Mouse (Mus musculus): ENCODE measurements around the gene H2-Oa. TPM values are rescaled to one million over a fixed set of nuclear protein-coding genes. Genes with fewer than 3 reads are reported as not detected.
A peak's percentile ranks its signal among the peaks of the same experiment; 100 is the strongest.
"Not testable (repeated sequence)": the region's sequence is repeated elsewhere in the genome, so short reads cannot be mapped to it uniquely, and the experiment has no call there.

The H2-Oa gene
- polyA plus RNA-seq, 1 experiment: not detected

DNA sequence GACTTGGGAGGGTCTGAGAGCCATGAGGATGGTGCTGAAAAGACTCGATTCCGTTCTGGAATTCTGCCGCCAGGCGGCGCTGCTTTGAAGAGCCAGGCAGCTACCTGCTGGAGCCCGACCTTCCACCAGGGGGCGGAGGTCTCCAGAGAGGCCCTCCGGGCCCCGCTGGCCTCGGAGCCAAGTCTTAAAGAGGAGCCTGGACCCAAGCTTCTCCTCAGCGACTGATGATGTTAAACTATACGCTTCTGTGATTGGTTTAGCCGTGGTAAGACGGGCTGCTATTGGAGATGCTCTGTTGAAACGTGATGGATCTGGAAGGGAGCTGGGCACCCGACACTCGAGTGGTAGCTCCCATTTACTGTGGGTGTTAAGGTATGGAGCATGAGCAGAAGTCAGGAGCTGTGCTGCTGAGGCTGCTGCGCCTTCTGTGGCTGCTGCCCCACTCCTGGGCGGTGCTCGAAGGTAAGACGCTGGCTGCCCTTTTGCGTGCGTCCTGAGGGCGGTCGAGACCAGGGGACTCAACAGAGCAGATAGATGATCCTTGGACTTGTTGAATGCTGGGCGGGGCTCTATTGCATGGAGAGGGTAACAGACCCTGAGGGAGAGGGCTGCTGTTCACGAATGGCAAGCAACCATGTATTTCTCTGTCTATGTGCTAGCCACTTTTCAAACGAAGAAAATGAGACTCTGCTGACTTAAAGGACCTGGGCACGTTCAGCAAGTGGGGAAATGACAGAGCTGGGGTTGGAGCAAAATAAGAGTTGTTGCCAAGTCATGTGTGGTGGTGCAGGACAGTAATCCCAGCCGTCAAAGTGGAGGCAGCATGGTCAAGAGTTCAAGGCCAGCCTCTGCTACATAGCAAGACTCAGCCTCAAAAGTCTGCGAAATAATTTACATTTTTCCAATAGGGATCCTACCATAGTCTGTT, 43.4 kb downstream of the H2-Oa start:
- H3K27ac ChIP-seq (ENCODE audit: insufficient read depth, low read length): no peak overlapping the region

DNA sequence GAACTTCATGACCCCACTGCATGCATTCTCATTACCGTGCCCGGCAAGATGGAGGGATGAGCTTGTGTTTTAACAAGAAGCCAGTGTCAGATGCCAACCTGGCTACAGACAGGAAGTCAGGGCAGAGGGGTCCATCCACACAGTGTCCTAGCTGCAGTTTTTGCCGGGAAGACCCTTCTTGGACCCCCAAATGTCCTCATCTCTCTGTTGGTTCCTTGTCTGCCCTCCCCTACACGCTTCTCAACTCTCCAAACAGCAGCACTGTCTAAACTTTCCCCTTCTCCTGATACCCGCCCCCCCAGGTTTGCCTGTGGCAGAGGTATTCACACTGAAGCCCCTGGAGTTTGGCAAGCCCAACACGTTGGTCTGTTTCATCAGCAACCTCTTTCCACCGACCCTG, 45.5 kb downstream of the H2-Oa start:
- Histone ChIP-seq H3K4me1 (ENCODE audit: control insufficient read depth, insufficient read depth, low read length) (peaks cover 5% of the 10 kb centered on the region; the same call in 1 of the 2 replicates), H3K4me3 (ENCODE audit: insufficient read depth, low read length) (no peak overlapping the region), H3K27ac (ENCODE audit: insufficient read depth, low read length) (no peak overlapping the region)
- TF ChIP-seq POLR2A (IDR thresholded peaks at IDR 0.05; ENCODE audit: low read depth, low read length) (no peak), CTCF (IDR thresholded peaks at IDR 0.05; ENCODE audit: borderline replicate concordance, insufficient read depth, low read length) (no peak)

More for the DNA sequence above, 43.4 kb downstream of the H2-Oa start:
- Histone ChIP-seq H3K4me1 (ENCODE audit: control insufficient read depth, insufficient read depth, low read length) (peaks cover 5% of the 10 kb centered on the region; the same call in 1 of the 2 replicates), H3K4me3 (ENCODE audit: insufficient read depth, low read length) (peak overlapping the region; percentile 23)
- TF ChIP-seq CTCF (IDR thresholded peaks at IDR 0.05; ENCODE audit: borderline replicate concordance, insufficient read depth, low read length) (peak; percentile 87), POLR2A (IDR thresholded peaks at IDR 0.05; ENCODE audit: low read depth, low read length) (no peak)

DNA sequence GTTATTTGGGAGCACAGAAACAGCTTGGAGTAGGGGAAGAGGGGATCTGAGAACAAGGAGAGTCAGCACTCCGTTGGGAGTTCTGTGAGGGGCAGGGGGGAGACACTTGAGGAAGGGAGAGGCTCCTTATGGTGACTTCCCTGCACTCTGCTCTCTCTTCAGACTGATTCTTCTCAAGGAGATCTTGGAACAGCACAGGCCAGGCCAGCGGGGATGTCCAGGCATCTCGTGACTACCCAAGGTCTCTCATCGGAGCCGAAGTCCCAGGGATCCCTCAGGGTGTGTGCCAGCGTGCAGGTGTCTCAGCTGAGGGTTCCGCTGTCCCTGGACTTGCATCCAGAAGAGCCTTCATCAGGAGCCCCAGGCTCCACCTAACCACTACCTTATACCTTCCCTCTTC, 46.5 kb downstream of the H2-Oa start:
- TF ChIP-seq CTCF (IDR thresholded peaks at IDR 0.05; ENCODE audit: borderline replicate concordance, insufficient read depth, low read length) (no peak), POLR2A (IDR thresholded peaks at IDR 0.05; ENCODE audit: low read depth, low read length) (no peak)
- H3K27ac ChIP-seq (ENCODE audit: insufficient read depth, low read length): no peak overlapping the region
- H3K4me1 ChIP-seq (ENCODE audit: control insufficient read depth, insufficient read depth, low read length): peaks cover 5% of the 10 kb centered on the region; the same call in 1 of the 2 replicates
- no peak overlapping the region for H3K4me3 ChIP-seq (ENCODE audit: insufficient read depth, low read length)

DNA sequence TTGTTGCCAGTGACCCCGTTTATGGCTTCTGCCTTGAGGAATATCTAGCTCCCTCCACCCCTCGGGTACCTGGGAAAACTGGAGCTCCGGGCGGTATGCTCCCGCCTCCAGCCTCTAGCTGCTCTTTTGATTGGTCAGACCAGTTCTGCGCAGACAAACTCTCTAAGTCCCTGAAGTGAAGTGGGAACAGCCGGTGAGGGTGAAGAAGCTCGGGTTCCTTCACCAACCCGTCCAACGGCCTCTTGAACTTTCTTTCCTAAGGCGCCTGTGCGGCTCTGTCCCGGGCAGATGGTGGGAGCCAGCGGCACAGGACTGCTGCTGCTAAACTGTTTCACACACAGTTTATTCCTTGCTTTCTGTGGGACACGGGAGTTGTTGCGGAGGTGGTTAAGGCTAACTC, 47.3 kb downstream of the H2-Oa start:
- TF ChIP-seq POLR2A (IDR thresholded peaks at IDR 0.05; ENCODE audit: low read depth, low read length): no peak
- TF ChIP-seq CTCF (IDR thresholded peaks at IDR 0.05; ENCODE audit: borderline replicate concordance, insufficient read depth, low read length): no peak
- Histone ChIP-seq H3K4me1 (ENCODE audit: control insufficient read depth, insufficient read depth, low read length) (peaks cover 5% of the 10 kb centered on the region; the same call in 1 of the 2 replicates), H3K4me3 (ENCODE audit: insufficient read depth, low read length) (peak overlapping the region; percentile 45), H3K27ac (ENCODE audit: insufficient read depth, low read length) (no peak overlapping the region)

DNA sequence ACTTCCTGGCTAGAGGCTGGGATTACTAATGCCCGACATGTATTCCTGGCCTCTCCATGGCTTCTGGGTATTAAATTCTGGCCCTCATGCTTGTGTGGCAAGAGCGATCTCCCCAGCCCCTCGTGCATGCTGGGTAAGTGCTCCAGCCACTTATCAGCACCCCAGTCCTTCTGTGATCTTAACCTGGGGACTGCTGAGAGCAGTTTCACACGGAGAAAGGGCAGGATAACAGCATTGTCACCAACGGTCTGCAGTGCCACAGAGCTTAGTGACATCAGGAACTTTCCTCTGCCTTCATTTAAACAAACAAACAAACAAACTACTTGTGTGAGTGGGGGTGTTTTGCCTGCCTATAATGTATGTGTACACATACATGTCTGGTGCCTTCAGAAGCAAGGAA, 48.1 kb downstream of the H2-Oa start:
- Histone ChIP-seq H3K4me1 (ENCODE audit: control insufficient read depth, insufficient read depth, low read length) (peaks cover 5% of the 10 kb centered on the region; the same call in 1 of the 2 replicates), H3K4me3 (ENCODE audit: insufficient read depth, low read length) (no peak overlapping the region), H3K27ac (ENCODE audit: insufficient read depth, low read length) (no peak overlapping the region)
- TF ChIP-seq CTCF (IDR thresholded peaks at IDR 0.05; ENCODE audit: borderline replicate concordance, insufficient read depth, low read length) (no peak), POLR2A (IDR thresholded peaks at IDR 0.05; ENCODE audit: low read depth, low read length) (no peak)

DNA sequence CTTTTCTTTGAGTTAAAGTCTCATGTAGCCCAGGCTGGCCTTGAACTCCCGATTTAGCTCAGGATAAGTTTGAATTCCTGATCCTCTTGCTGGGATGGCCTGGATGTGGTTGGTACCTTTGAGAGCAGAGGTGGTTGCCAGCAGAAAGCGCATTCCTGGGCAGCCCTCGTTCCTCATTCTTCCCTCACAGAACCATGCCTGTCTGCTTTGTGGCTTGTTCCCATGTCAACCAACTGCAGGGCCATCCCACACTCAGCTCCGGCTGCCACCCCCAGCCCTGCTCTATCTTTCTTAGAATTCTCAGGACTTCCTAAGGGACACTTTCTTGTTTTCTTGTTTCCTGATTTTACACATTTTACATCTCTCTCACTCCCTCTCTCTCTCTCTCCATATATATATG, 49.3 kb downstream of the H2-Oa start:
- Histone ChIP-seq H3K4me1 (ENCODE audit: control insufficient read depth, insufficient read depth, low read length) (peaks cover 5% of the 10 kb centered on the region; the same call in 1 of the 2 replicates), H3K27ac (ENCODE audit: insufficient read depth, low read length) (no peak overlapping the region), H3K4me3 (ENCODE audit: insufficient read depth, low read length) (no peak overlapping the region)
- no peak for TF ChIP-seq CTCF (IDR thresholded peaks at IDR 0.05; ENCODE audit: borderline replicate concordance, insufficient read depth, low read length)
- no peak for TF ChIP-seq POLR2A (IDR thresholded peaks at IDR 0.05; ENCODE audit: low read depth, low read length)

DNA sequence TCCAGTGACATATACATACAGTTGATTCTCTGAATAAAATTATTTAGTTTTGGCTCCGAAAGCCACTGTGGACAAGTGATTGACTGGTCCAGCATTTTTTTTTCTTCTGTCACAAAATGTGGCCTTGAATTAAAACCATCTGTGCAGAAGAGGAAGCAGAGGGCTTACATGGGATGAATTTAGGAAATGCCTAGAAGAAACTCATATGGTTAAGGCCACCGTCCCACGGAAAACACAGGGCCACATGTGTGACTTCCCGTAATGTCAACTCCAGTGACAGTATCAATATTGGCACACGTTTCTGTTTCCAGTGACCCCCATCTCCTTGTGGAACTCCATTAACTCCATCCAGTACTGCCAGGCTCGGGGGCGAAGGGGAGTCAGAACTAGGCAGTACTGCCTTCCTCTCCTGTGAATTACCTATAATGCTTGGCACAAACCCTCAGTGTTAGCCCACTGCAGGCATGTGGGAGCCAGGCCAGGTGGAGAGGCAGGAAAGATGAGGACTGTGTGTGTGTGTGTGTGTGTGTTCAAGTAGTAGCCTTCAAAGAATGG, 50.4 kb downstream of the H2-Oa start:
- Histone ChIP-seq H3K4me1 (ENCODE audit: control insufficient read depth, insufficient read depth, low read length) (peaks cover 5% of the 10 kb centered on the region; the same call in 1 of the 2 replicates), H3K27ac (ENCODE audit: insufficient read depth, low read length) (no peak overlapping the region)
- no peak for TF ChIP-seq CTCF (IDR thresholded peaks at IDR 0.05; ENCODE audit: borderline replicate concordance, insufficient read depth, low read length)
- no peak for TF ChIP-seq POLR2A (IDR thresholded peaks at IDR 0.05; ENCODE audit: low read depth, low read length)

DNA sequence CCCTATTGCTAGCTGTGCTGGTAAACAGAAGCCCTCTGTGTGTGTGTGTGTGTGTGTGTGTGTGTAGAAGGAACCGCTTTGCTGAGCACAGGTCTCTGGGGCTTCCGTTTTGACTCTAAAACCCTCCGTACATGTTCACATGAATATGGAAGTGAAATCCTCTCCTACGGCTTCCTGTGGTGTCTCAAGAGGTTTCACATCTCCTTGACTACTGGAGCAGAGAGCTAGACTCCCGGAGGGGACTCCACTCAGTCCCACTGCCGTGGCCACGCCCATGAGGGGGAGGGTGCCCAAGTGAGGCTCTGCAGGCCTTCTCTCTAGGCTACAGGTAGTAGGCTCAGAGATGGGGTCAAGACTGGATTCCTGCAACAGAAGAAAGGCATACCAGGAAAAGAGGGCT, 50.9 kb downstream of the H2-Oa start, which contains the start of gene H2-DMb2:
TSS of gene H2-DMb2 (plus strand) at position 275 of the 400 bp plus-strand sequence.
- TF ChIP-seq CTCF (IDR thresholded peaks at IDR 0.05; ENCODE audit: borderline replicate concordance, insufficient read depth, low read length) (no peak), POLR2A (IDR thresholded peaks at IDR 0.05; ENCODE audit: low read depth, low read length) (no peak)
- H3K4me3 ChIP-seq (ENCODE audit: insufficient read depth, low read length): no peak within 1 kb of the TSS
- H3K27ac ChIP-seq (ENCODE audit: insufficient read depth, low read length): no peak within 1 kb of the TSS
- peaks cover 5% of the 10 kb centered on the region; the same call in 1 of the 2 replicates for H3K4me1 ChIP-seq (ENCODE audit: control insufficient read depth, insufficient read depth, low read length)

More for the DNA sequence above, 50.4 kb downstream of the H2-Oa start:
- H3K4me3 ChIP-seq (ENCODE audit: insufficient read depth, low read length): no peak overlapping the region

DNA sequence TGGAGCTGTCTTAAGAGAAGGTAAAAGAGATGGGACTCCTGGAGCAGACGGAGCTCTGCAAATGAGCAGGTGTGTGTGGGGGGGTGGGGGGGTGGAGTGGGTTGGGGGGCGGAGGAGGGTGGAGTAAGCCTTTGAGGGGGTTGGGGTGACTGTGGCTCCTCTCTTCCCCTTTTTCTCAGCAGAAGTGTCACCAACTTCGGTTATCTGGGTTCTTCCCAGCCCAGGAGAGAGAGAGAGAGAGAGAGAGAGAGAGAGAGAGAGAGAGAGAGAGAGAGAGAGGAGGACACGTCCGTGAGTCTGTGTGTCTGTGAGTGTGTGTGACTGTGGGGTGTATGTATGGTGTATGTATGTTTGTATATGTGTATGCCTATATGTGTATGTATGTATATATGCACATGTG, 51.3 kb downstream of the H2-Oa start:
- H3K4me3 ChIP-seq (ENCODE audit: insufficient read depth, low read length): no peak overlapping the region
- H3K27ac ChIP-seq (ENCODE audit: insufficient read depth, low read length): no peak overlapping the region
- peaks cover 5% of the 10 kb centered on the region; the same call in 1 of the 2 replicates for H3K4me1 ChIP-seq (ENCODE audit: control insufficient read depth, insufficient read depth, low read length)
- TF ChIP-seq CTCF (IDR thresholded peaks at IDR 0.05; ENCODE audit: borderline replicate concordance, insufficient read depth, low read length) (no peak), POLR2A (IDR thresholded peaks at IDR 0.05; ENCODE audit: low read depth, low read length) (no peak)

DNA sequence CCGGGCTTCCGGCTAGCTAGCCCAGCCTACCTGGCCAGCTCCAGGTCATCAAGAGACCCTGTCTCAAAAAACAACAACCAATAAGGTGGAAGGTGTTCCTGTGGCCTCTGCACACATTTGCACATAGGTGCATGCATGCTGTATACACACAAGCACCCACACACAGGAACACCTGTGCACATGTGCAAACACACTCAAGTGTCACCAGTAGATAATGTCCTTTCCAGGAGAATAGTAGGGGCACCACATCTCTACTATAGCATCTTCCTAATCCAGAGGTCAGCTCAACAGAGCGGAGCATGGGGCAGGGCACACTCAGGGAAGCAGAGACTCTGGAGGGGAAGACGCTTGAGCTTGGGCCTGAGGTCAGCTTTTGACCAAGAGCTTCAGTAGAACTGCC, 52.1 kb downstream of the H2-Oa start:
- not testable (repeated sequence) for H3K4me3 ChIP-seq (ENCODE audit: insufficient read depth, low read length); H3K4me1 ChIP-seq (ENCODE audit: control insufficient read depth, insufficient read depth, low read length); H3K27ac ChIP-seq (ENCODE audit: insufficient read depth, low read length)

Other genes starting within 250 kb of the H2-Oa start
- 15.8 and 20.3 TPM in 2 replicates for gene Cd320, start 249.2 kb upstream of the H2-Oa start, polyA plus RNA-seq (2011; ENCODE audit: insufficient read length, low read depth, missing spikeins)
- gene Gm7029, start 218.5 kb upstream of the H2-Oa start, polyA plus RNA-seq (2011; ENCODE audit: insufficient read length, low read depth, missing spikeins): not detected in 2 replicates
- 41.9 and 63.1 TPM in 2 replicates for gene Kifc1, start 201.7 kb upstream of the H2-Oa start, polyA plus RNA-seq (2011; ENCODE audit: insufficient read length, low read depth, missing spikeins)
- gene Platr17, start 187.2 kb upstream of the H2-Oa start, polyA plus RNA-seq (2011; ENCODE audit: insufficient read length, low read depth, missing spikeins): not detected in 2 replicates
- gene Daxx, start 182.9 kb upstream of the H2-Oa start, polyA plus RNA-seq (2011; ENCODE audit: insufficient read length, low read depth, missing spikeins): 23.3 and 26.6 TPM in 2 replicates
- gene Tapbp, start 176.4 kb upstream of the H2-Oa start, polyA plus RNA-seq (2011; ENCODE audit: insufficient read length, low read depth, missing spikeins): 61.4 and 91.2 TPM in 2 replicates
- 20.3 and 22.2 TPM in 2 replicates for gene Zbtb22, start 176.4 kb upstream of the H2-Oa start, polyA plus RNA-seq (2011; ENCODE audit: insufficient read length, low read depth, missing spikeins)
- gene Rgl2, start 162.8 kb upstream of the H2-Oa start, polyA plus RNA-seq (2011; ENCODE audit: insufficient read length, low read depth, missing spikeins): 36.1 and 45.1 TPM in 2 replicates
- 80.7 and 87.8 TPM in 2 replicates for gene Pfdn6, start 152.0 kb upstream of the H2-Oa start, polyA plus RNA-seq (2011; ENCODE audit: insufficient read length, low read depth, missing spikeins)
- 20.3 and 20.5 TPM in 2 replicates for gene Wdr46, start 151.7 kb upstream of the H2-Oa start, polyA plus RNA-seq (2011; ENCODE audit: insufficient read length, low read depth, missing spikeins)
- 2.3 and 3.6 TPM in 2 replicates for gene B3galt4, start 140.9 kb upstream of the H2-Oa start, polyA plus RNA-seq (2011; ENCODE audit: insufficient read length, low read depth, missing spikeins)
- gene Vps52, start 136.5 kb upstream of the H2-Oa start, polyA plus RNA-seq (2011; ENCODE audit: insufficient read length, low read depth, missing spikeins): 34.0 and 35.7 TPM in 2 replicates
- 1,572 and 1,668 TPM in 2 replicates for gene Rps18, start 136.3 kb upstream of the H2-Oa start, polyA plus RNA-seq (2011; ENCODE audit: insufficient read length, low read depth, missing spikeins)
- gene H2-K1, start 92.0 kb upstream of the H2-Oa start, polyA plus RNA-seq (2011; ENCODE audit: insufficient read length, low read depth, missing spikeins): 131 and 166 TPM in 2 replicates
- 12.2 and 13.8 TPM in 2 replicates for gene Ring1, start 67.7 kb upstream of the H2-Oa start, polyA plus RNA-seq (2011; ENCODE audit: insufficient read length, low read depth, missing spikeins)
- gene H2-Ke6, start 64.3 kb upstream of the H2-Oa start, polyA plus RNA-seq (2011; ENCODE audit: insufficient read length, low read depth, missing spikeins): 16.7 and 16.9 TPM in 2 replicates
- 181 and 191 TPM in 2 replicates for gene Slc39a7, start 60.7 kb upstream of the H2-Oa start, polyA plus RNA-seq (2011; ENCODE audit: insufficient read length, low read depth, missing spikeins)
- 24.8 and 26.1 TPM in 2 replicates for gene Rxrb, start 60.5 kb upstream of the H2-Oa start, polyA plus RNA-seq (2011; ENCODE audit: insufficient read length, low read depth, missing spikeins)
- 0.37 and 0.45 TPM in 2 replicates for gene Col11a2, start 52.9 kb upstream of the H2-Oa start, polyA plus RNA-seq (2011; ENCODE audit: insufficient read length, low read depth, missing spikeins)
- gene H2-DMa, start 27.2 kb downstream of the H2-Oa start, polyA plus RNA-seq (2011; ENCODE audit: insufficient read length, low read depth, missing spikeins): 8.2 and 10.0 TPM in 2 replicates
- 205 and 233 TPM in 2 replicates for gene Brd2, start 30.3 kb downstream of the H2-Oa start, polyA plus RNA-seq (2011; ENCODE audit: insufficient read length, low read depth, missing spikeins)
- gene H2-DMb2, start 51.0 kb downstream of the H2-Oa start, polyA plus RNA-seq (2011; ENCODE audit: insufficient read length, low read depth, missing spikeins): not detected in 2 replicates
- gene H2-DMb1, start 60.7 kb downstream of the H2-Oa start, polyA plus RNA-seq (2011; ENCODE audit: insufficient read length, low read depth, missing spikeins): 2.2 and 2.4 TPM in 2 replicates
- gene Tap1, start 95.2 kb downstream of the H2-Oa start, polyA plus RNA-seq (2011; ENCODE audit: insufficient read length, low read depth, missing spikeins): 17.8 TPM in 2 replicates
- 2.7 and 11.9 TPM in 2 replicates for gene Psmb9, start 95.4 kb downstream of the H2-Oa start, polyA plus RNA-seq (2011; ENCODE audit: insufficient read length, low read depth, missing spikeins)
- 16.1 and 18.8 TPM in 2 replicates for gene Psmb8, start 105.4 kb downstream of the H2-Oa start, polyA plus RNA-seq (2011; ENCODE audit: insufficient read length, low read depth, missing spikeins)
- gene Tap2, start 111.2 kb downstream of the H2-Oa start, polyA plus RNA-seq (2011; ENCODE audit: insufficient read length, low read depth, missing spikeins): 25.6 and 25.7 TPM in 2 replicates
- gene H2-Ob, start 146.6 kb downstream of the H2-Oa start, polyA plus RNA-seq (2011; ENCODE audit: insufficient read length, low read depth, missing spikeins): not detected in 2 replicates
- gene H2-Ab1, start 165.3 kb downstream of the H2-Oa start, polyA plus RNA-seq (2011; ENCODE audit: insufficient read length, low read depth, missing spikeins): not detected in 2 replicates
- not detected in 2 replicates for gene H2-Aa, start 195.5 kb downstream of the H2-Oa start, polyA plus RNA-seq (2011; ENCODE audit: insufficient read length, low read depth, missing spikeins)
- gene H2-Eb1, start 213.5 kb downstream of the H2-Oa start, polyA plus RNA-seq (2011; ENCODE audit: insufficient read length, low read depth, missing spikeins): not detected in 2 replicates
- not detected in 2 replicates for gene H2-Eb2, start 233.3 kb downstream of the H2-Oa start, polyA plus RNA-seq (2011; ENCODE audit: insufficient read length, low read depth, missing spikeins)